Mouse (Mus musculus) cerebellum, adult 2 months (tissue): ENCODE measurements around the gene Unc50.

Experiments
- CTCF ChIP-seq: fragments of 200-500 bp; IDR thresholded peaks from 2 replicates; pipeline ENCODE4 v1.5.1; 2011; ENCODE audit warnings: low read depth, mild to moderate bottlenecking, control low read depth, low read length, moderate library complexity, borderline replicate concordance; ENCODE audit not compliant: insufficient read depth
- POLR2A ChIP-seq: fragments of 200-500 bp; IDR thresholded peaks from 2 replicates; pipeline ENCODE4 v1.6.1; 2011; ENCODE audit warnings: low read length, control low read depth, borderline replicate concordance; ENCODE audit not compliant: insufficient read depth

DNA sequence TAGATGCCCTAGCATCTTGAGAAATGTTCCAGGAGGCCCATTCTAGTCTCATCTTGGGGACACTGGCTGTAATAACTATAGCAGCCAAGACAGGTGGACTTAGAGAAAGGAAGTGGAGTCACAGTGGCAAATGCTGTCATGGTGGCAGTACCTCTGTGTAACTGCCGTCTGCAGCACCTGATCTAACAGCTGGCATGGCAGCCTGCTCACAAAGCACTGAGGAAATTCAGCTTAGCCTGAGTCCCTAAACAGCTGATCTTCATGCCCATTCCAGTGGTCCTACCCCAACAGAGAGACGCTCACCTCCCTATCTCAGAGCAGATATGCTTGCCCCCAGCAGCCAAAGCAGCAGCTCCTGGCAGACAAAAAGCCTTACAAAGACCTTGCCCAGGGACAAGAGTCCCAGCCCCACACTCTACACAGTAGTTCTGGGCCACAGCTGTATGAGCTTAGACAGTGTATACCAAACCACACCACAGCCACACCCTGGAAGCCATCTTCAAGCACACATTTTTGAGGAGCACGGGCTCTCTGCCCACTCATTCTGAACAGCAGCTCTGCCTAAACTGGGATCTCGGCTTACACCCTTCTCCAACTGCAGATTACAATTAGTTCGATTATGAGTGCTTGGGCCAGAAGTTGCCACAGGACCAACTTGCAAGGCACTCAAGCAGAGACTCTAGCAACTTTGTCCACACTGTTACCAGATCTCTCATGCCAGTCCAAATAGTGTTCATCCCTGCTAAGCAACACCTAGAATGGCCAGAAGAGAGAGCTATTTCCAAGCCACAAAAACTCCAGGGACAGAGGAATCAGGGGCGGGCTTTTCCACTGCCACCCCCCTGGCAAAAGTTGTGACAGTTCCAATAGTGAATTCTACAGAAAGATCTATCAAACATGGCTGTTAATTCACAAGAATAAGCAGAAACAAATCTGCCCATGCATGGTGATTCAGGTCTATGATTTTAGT, 41.5 kb downstream of the Unc50 start:
- TF ChIP-seq CTCF, result peak; percentile 22; the same call in 1 of the 2 replicates
- TF ChIP-seq POLR2A, result no peak
